Mouse (Mus musculus) kidney, adult 2 months (tissue): ENCODE data around the gene Fam193a.

ENCODE experiments used
- CTCF ChIP-seq: fragments of 200-500 bp; conservative IDR thresholded peaks from 2 replicates; pipeline ENCODE4 v1.5.1; 2011; ENCODE audit warnings: low read depth, mild to moderate bottlenecking, control low read depth, low read length, moderate library complexity, mixed read lengths; ENCODE audit not compliant: insufficient read depth, insufficient read length
- POLR2A ChIP-seq: fragments of 200-500 bp; IDR thresholded peaks from one replicate; pipeline ENCODE4 v1.6.1; 2011; ENCODE audit warnings: low read depth, low read length, control low read depth

- no peak for TF ChIP-seq CTCF
- TF ChIP-seq POLR2A, result no peak
Observed at GRCm38 (mm10) chr5:34352084-34352631, 17.6 kb upstream of the Fam193a start.
